Mouse (Mus musculus): Measurements from ENCODE around the gene Zfp385b. TPM values are rescaled to one million over a fixed set of nuclear protein-coding genes. Genes with fewer than 3 reads are reported as not detected.

Gene Zfp385b
- total RNA-seq, 2 experiments from 2014 or later: 10.0 to 11.5 TPM

- intact Hi-C loops (cut with DNase I): no loop called here
- DNase-seq (ENCODE audit: low spot score): no peak
Measured at GRCm38 (mm10) chr2:77713886-77714285, 105.6 kb downstream of the Zfp385b start.

GRCm38 (mm10) chr2:77711751-77712150 lies 107.7 kb downstream of the Zfp385b start:
- intact Hi-C loops (cut with DNase I): no loop called here

DNA sequence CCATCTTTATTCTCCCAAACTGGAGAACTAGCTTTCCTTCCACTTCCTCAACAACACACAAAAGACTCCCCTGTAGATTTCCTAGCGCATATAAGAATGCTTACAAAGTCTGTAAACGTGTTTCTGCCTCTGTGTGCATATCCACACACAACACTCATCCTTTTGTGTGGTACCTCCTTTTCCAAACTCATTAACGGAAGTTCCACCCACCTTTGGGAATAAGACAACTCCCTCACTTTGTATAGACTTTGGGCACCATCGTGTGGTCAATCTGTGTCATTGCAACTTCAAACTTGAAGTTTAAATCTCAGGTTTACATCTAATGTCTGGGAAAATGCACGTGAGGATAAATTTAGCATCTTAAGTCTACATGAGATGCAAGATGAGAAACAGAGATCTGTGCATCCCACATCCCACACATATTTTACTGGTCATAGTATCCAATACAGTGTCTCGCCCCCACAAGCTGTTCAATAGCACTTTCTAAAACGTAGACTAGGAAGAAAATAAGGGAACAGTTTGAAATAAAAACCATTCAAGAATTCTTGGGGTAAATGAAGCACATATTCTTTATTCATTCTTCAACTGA lies 110.1 kb downstream of the Zfp385b start:
- intact Hi-C loops (cut with DNase I): loop anchor here (1.0 to 10.0 kb wide), 4 partner anchors 252 to 737 kb away; no protein-coding TSS in a partner anchor
- DNase-seq (ENCODE audit: low spot score): no peak

More at GRCm38 (mm10) chr2:77711751-77712150, 107.7 kb downstream of the Zfp385b start:
- no peak for DNase-seq (ENCODE audit: low spot score)

GRCm38 (mm10) chr2:77707138-77707537 lies 112.3 kb downstream of the Zfp385b start:
- DNase-seq (ENCODE audit: low spot score): no peak
- intact Hi-C loops (cut with DNase I): loop anchor here (5.0 to 10.0 kb wide), 2 partner anchors 362 to 735 kb away; no protein-coding TSS in a partner anchor

DNA sequence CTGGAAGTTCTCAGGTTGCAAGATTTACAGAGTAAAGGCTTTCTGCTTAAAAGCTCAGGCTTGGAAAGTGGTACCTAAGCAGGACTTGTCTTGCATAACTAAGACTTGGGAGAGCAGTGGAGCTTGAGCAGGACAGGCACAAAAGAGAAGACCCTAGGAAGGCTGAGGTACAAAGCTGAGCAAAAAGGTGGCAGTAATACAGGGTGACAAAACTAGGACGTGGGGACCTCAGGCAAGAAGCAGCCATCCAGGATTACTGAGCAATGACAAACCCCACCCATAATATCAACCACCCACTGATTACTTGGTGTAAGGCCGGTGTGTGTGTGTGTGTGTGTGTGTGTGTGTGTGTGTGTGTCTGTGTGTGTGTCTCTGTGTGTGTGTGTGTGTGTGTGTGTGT lies 114.0 kb downstream of the Zfp385b start:
- intact Hi-C loops (cut with DNase I): loop anchor here (5.0 to 10.0 kb wide), 2 partner anchors 361 to 733 kb away; no protein-coding TSS in a partner anchor
- no peak for DNase-seq (ENCODE audit: low spot score)

DNA sequence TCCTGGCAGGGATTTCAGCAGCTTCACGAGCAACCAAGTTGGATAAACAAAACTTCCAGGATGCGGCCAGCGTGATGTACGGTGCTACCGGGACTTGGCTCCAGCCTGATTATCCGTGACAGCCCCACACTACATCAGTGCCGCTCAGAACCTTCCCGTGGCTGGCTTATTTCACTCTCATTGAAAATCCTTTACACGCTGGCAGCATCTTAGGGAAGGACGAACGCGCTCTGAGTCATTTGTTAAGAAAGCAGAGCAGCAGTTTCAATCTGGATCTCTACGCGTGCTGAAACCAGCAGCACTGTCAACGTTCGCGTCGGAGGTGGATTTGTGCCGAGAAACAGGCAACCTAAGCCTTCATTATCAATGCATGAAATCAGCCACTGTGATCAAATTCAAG lies 116.4 kb downstream of the Zfp385b start:
- no peak for DNase-seq (ENCODE audit: low spot score)
- intact Hi-C loops (cut with DNase I): loop anchor here (10.0 kb wide), 1 partner anchor 358 kb away; no protein-coding TSS in a partner anchor

- no peak for DNase-seq (ENCODE audit: low spot score)
- intact Hi-C loops (cut with DNase I): no loop called here
Measured at GRCm38 (mm10) chr2:77691174-77691573, 128.3 kb downstream of the Zfp385b start.

DNA sequence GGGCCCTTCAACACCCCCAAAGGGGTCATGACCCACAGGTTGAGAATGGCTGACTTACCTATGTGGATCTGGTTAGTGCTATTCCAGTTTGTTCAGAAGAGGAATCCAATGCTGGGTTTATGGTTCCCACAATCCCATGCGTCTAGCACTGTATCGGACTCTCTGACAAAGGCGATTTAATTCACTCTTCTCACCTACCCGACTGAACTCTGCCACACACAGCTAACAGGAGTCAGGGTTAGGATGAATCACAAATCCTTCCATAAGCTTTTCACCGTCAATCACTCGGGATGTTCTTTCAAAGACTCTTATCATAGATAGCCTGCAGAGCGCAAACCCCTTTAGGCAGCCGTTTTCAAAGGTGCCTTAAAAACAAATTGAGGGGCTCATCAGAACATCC lies 129.1 kb downstream of the Zfp385b start:
- intact Hi-C loops (cut with DNase I): no loop called here
- no peak for DNase-seq (ENCODE audit: low spot score)

- intact Hi-C loops (cut with DNase I): no loop called here
- no peak for DNase-seq (ENCODE audit: low spot score)
Measured at GRCm38 (mm10) chr2:77688651-77689050, 130.8 kb downstream of the Zfp385b start.

DNA sequence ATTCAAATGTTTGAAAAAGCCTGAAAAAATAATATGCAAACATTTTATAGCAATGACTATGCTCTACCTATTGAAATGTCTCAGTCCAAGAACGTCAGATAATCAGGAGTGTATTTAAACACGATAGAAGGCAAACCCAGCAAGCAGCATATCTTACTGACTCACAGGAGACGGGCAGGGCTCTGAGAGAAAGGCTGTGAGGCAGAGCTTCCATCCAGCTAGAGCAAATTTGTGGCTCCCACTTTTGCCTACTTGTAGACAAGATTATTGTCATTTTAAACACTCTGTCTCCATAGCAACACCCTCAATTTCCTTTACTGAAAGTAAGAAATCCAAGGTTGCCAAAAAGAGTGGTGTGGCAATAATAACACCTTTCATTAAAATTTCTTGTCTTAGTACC lies 135.4 kb downstream of the Zfp385b start:
- intact Hi-C loops (cut with DNase I): no loop called here
- no peak for DNase-seq (ENCODE audit: low spot score)

DNA sequence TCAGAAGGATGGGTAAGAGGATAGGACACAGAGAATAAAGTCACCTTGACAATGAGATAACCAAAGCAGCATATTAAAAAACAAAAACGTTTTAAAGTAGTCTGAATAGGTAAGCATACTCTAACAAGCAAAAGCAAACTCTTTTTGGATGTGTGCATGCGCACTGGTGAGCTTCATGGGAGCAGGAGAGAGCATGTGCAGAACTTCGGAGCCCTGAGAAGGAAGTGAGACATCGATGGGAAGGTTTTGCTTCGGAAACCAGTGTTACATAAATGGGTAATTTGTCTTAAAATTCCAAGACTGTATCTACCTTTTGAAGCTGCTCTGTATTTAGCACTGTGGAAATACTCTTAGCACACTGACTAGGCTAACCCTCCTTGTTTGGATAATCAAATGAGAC lies 137.2 kb downstream of the Zfp385b start:
- intact Hi-C loops (cut with DNase I): no loop called here

DNA sequence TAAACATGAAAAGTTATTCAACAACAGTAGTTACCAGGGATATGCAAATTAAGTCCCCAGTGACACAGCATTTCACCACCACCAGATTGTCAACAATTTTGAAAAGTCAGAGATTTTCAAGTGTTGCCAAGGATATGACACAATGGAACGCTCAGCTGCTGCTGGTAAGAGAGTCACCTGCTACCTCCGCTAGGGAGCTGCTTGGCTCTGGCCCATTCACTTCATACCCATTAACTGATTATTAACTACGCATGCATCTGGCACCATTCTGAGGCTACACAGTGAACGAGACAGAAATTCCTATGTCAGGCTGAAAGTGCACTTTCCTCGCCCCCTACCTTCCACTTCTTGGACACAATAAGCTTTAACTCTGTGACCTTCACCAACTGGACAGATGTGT lies 137.7 kb downstream of the Zfp385b start:
- DNase-seq (ENCODE audit: low spot score): no peak
- intact Hi-C loops (cut with DNase I): no loop called here

More for the DNA sequence above, 137.2 kb downstream of the Zfp385b start:
- no peak for DNase-seq (ENCODE audit: low spot score)

DNA sequence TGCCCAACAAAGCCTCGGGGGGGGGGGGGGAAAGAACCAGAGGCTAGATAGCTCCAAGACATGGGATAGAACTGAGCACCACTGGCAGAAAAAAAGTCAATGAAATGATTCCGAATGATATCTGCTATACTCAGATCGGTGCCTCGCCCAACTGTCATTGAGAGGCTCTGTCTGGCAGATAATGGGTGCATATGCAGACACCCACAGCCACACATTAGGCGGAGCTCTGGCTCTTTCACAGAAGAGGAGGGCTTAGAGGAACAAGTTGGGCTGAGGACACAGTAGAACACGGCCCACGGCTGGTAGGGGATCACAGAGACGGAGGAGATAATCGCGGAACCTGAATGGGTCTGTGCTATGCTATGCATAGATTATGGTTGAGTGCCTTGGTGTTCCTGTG lies 145.7 kb downstream of the Zfp385b start:
- no peak for DNase-seq (ENCODE audit: low spot score)
- intact Hi-C loops (cut with DNase I): no loop called here

- no peak for DNase-seq (ENCODE audit: low spot score)
- intact Hi-C loops (cut with DNase I): no loop called here
Measured at GRCm38 (mm10) chr2:77672215-77672905, 147.1 kb downstream of the Zfp385b start.

DNA sequence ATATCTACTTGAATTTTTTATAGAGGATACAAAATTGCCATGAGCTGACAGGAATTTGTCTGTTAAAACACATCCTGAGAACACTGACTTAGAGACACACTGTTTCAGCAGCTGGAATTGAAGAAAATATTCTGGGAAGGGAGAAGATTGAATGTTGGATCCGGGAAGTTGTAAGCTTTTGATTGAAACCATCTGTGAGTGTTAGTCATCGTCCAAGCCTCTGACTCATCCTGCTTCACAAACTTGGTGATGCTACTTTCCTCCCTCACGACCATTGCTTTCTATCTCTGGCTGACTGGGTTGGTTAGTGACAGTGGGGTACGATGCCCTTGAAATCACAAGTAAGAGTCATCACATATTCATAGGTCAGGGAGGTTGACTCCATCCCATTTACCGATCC lies 157.3 kb downstream of the Zfp385b start:
- intact Hi-C loops (cut with DNase I): no loop called here
- no peak for DNase-seq (ENCODE audit: low spot score)

GRCm38 (mm10) chr2:77653686-77654085 lies 165.8 kb downstream of the Zfp385b start:
- intact Hi-C loops (cut with DNase I): no loop called here
- DNase-seq (ENCODE audit: low spot score): no peak

DNA sequence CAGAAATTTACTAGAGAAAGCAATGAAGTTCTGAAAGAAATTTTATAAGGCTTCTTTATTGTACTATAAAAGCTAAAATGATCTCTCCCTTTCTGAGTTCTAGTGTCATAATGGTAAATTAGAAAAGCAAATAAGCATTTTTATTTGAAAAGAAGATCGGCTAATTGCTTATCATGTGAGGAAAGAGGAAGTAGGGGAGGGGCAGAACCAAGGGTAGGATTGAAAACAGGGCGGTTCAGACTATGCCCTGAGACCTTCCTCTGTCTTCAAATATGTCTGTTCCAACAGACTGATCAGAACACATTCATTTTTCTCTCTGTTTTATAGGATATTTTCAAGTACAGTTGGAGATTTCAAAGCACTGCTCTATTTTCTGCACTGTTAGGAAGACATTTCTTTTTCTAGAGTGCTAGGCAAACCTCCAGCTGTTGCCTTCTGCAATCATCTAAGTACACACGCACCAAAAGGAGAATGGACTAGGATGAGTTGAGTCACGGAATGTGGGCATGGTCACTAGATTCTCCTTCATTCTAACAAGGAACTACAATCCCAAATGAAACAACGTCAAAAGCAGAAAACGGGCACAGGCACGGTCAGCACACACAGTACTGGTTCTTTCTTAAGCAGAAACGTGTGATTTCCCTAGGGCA lies 177.8 kb downstream of the Zfp385b start:
- no peak for DNase-seq (ENCODE audit: low spot score)
- intact Hi-C loops (cut with DNase I): no loop called here

- no peak for DNase-seq (ENCODE audit: low spot score)
- intact Hi-C loops (cut with DNase I): no loop called here
Measured at GRCm38 (mm10) chr2:77639993-77640392, 179.4 kb downstream of the Zfp385b start.

DNA sequence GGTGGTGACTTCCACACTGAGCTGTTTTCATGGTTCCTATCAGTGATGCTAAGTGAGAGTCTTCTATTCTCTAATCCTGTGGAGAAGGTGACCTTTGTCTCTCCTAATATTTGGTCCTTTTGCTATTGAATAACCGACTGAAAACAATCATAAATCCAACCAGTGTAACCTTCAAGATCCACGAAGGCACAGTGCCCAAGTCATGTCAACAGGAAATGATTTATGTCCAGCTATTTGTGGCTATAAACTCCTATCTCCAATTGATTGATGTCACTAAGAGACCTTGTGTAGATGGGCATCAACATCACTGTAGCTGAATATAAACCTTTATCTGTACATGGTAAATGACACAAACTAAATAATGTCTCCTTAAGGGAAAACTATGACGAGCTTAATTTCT lies 187.8 kb downstream of the Zfp385b start:
- intact Hi-C loops (cut with DNase I): no loop called here
- DNase-seq (ENCODE audit: low spot score): no peak

DNA sequence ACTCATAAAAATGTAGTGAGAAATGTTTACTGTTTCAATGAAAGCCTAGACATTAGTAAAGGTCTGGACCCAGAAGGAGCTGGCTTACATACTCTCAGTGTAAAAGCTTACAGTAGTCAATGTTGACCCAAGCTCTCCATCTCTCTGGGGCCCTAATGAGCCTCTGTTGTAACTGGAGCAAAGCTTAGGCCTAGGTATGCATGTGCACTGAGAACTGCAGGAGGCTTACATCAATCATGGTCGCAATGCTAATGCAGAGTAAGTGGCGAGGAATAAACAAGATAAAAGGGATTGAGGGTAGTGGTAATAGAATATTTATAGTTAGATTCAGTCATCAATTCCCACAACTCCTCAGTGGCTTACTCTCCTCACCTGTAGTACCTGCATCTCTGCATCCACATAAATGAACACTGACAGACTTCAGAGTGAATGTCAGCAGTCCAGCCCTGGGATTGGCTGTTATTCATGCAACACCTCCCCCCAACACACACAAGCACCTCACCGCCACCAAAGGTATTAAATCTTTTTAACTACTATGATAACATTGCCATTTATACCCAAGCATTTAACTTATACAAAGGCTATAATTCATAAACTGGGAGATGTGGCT lies 191.7 kb downstream of the Zfp385b start:
- intact Hi-C loops (cut with DNase I): no loop called here
- no peak for DNase-seq (ENCODE audit: low spot score)

- intact Hi-C loops (cut with DNase I): no loop called here
- no peak for DNase-seq (ENCODE audit: low spot score)
Measured at GRCm38 (mm10) chr2:77618686-77619085, 200.8 kb downstream of the Zfp385b start.

Measured in heart, postnatal 25 days (tissue).